Mouse (Mus musculus): Measurements from ENCODE around the gene Chrna9. TPM values are rescaled to one million over a fixed set of nuclear protein-coding genes. Genes with fewer than 3 reads are reported as not detected.
A peak's percentile ranks its signal among the peaks of the same experiment; 100 is the strongest.

Gene Chrna9
- polyA plus RNA-seq, 1 experiment from 2014 or later, result not detected

- DNase-seq, result no peak
- 59% methylated on average over 2 of the region's 2 CpGs for WGBS (ENCODE audit: insufficient replicate concordance)
- Histone ChIP-seq H3K27me3 (ENCODE audit: insufficient read depth, low read length) (no peaks in the 10 kb centered on the region), H3K4me3 (ENCODE audit: low read depth, low read length) (no peak overlapping the region), H3K36me3 (replicated peaks; ENCODE audit: insufficient read depth, low read length) (no peaks in the 10 kb centered on the region), H3K27ac (ENCODE audit: low read depth) (no peak overlapping the region), H3K9me3 (ENCODE audit: low read length) (no peaks in the 10 kb centered on the region), H3K9ac (replicated peaks) (no peak overlapping the region), H3K4me1 (ENCODE audit: insufficient read depth) (no peaks in the 10 kb centered on the region), H3K4me2 (ENCODE audit: low read depth, low read length) (no peak overlapping the region)
- no peak for ATAC-seq
- TF ChIP-seq EP300 (IDR thresholded peaks at IDR 0.05; ENCODE audit: low read depth) (no peak), CTCF (IDR thresholded peaks at IDR 0.05; ENCODE audit: low read depth) (no peak)
Measured at GRCm38 (mm10) chr5:65933764-65934163, 957 bp upstream of the Chrna9 start.

GRCm38 (mm10) chr5:65937011-65937726, 2.4 kb downstream of the Chrna9 start:
- DNase-seq, result no peak
- no peak for TF ChIP-seq CTCF (IDR thresholded peaks at IDR 0.05; ENCODE audit: low read depth)
- no peak for TF ChIP-seq EP300 (IDR thresholded peaks at IDR 0.05; ENCODE audit: low read depth)
- Histone ChIP-seq H3K27ac (ENCODE audit: low read depth) (no peak overlapping the region), H3K9me3 (ENCODE audit: low read length) (no peaks in the 10 kb centered on the region), H3K27me3 (ENCODE audit: insufficient read depth, low read length) (no peaks in the 10 kb centered on the region), H3K9ac (replicated peaks) (no peak overlapping the region), H3K4me3 (ENCODE audit: low read depth, low read length) (no peak overlapping the region), H3K4me1 (ENCODE audit: insufficient read depth) (no peaks in the 10 kb centered on the region), H3K36me3 (replicated peaks; ENCODE audit: insufficient read depth, low read length) (no peaks in the 10 kb centered on the region), H3K4me2 (ENCODE audit: low read depth, low read length) (no peak overlapping the region; the same call in 1 of the 2 replicates)
- ATAC-seq, result no peak
- 43% methylated on average over 11 of the region's 11 CpGs for WGBS (ENCODE audit: insufficient replicate concordance)

DNA sequence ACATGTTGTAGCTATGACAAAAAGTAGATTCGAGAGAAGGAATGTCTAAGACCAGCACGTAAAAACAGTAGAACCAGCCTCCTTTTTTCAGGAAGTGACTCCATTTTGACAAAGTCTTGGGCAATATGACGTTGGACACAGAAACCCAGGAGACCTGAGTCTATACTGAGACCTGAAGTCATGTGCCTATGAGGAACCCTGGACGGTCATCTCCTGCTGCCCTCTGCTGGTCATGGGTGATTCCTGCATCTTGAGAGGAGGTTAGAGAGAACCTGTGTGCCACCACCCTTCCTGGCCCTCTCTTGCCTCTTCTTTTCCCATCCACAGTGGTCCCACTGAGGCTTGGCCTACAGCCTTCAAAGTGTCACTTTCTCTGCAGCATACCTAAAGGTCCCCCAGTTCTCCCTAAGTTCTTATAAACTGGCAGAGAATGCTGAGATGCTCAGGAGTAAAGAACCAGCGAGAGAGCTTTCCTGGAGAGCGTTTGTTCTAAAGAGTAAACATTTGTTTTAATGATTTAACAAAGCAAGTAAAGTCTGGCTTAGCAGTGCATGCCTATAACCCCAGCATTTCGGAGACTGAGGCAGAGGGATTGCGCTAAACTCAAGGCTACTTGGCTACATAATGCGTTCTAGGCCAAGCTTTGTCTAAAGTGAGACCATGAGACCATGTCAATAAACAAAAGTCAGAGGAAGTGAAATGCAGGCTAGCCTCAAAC, 3.4 kb downstream of the Chrna9 start:
- Histone ChIP-seq H3K4me2 (ENCODE audit: low read depth, low read length) (no peak overlapping the region), H3K36me3 (replicated peaks; ENCODE audit: insufficient read depth, low read length) (no peaks in the 10 kb centered on the region)

GRCm38 (mm10) chr5:65941145-65941544, 6.4 kb downstream of the Chrna9 start:
- no peaks in the 10 kb centered on the region for H3K27me3 ChIP-seq (ENCODE audit: insufficient read depth, low read length)
- H3K9me3 ChIP-seq (ENCODE audit: low read length), result no peaks in the 10 kb centered on the region
- H3K9ac ChIP-seq (replicated peaks), result no peak overlapping the region
- no peak overlapping the region for H3K27ac ChIP-seq (ENCODE audit: low read depth)
- no peak overlapping the region for H3K4me3 ChIP-seq (ENCODE audit: low read depth, low read length)
- H3K4me1 ChIP-seq (ENCODE audit: insufficient read depth), result no peaks in the 10 kb centered on the region
- WGBS (ENCODE audit: insufficient replicate concordance), result 59% methylated on average over 4 of the region's 4 CpGs
- no peak overlapping the region for H3K4me2 ChIP-seq (ENCODE audit: low read depth, low read length)
- H3K36me3 ChIP-seq (replicated peaks; ENCODE audit: insufficient read depth, low read length), result no peaks in the 10 kb centered on the region
- no peak for TF ChIP-seq EP300 (IDR thresholded peaks at IDR 0.05; ENCODE audit: low read depth)
- TF ChIP-seq CTCF (IDR thresholded peaks at IDR 0.05; ENCODE audit: low read depth), result no peak
- ATAC-seq (no peak), DNase-seq (no peak)

More for the DNA sequence above, 3.4 kb downstream of the Chrna9 start:
- TF ChIP-seq CTCF (IDR thresholded peaks at IDR 0.05; ENCODE audit: low read depth) (peak; percentile 96), EP300 (IDR thresholded peaks at IDR 0.05; ENCODE audit: low read depth) (no peak)
- no peaks in the 10 kb centered on the region for H3K4me1 ChIP-seq (ENCODE audit: insufficient read depth)
- no peak overlapping the region for H3K27ac ChIP-seq (ENCODE audit: low read depth)
- H3K27me3 ChIP-seq (ENCODE audit: insufficient read depth, low read length), result no peaks in the 10 kb centered on the region
- DNase-seq (peak; percentile 87), ATAC-seq (peak; percentile 91)
- no peak overlapping the region for H3K9ac ChIP-seq (replicated peaks)
- H3K9me3 ChIP-seq (ENCODE audit: low read length), result no peaks in the 10 kb centered on the region
- WGBS (ENCODE audit: insufficient replicate concordance), result 42% methylated on average over 9 of the region's 9 CpGs
- H3K4me3 ChIP-seq (ENCODE audit: low read depth, low read length), result no peak overlapping the region

GRCm38 (mm10) chr5:65949822-65950221, 15.1 kb downstream of the Chrna9 start:
- DNase-seq, result no peak
- H3K36me3 ChIP-seq (replicated peaks; ENCODE audit: insufficient read depth, low read length), result no peaks in the 10 kb centered on the region

DNA sequence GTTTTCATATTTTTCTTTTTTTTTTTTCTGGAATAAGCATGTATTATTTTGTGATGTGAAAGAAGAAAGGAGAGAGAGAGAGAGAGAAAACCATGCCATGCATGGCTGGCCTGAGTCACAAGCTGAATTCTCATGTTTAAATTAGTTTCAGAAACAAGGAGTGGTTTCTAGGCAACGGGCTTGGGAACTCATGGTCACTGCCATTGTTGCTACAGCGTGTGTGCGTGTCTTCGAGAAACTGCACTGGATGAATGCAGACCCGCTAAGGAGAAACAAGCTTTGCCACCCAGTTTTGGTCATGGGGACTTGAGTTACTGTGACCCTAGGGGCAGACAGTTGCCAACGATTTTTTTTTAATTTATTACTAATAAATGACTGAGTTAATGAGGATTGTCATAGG, 15.5 kb downstream of the Chrna9 start:
- WGBS (ENCODE audit: insufficient replicate concordance), result 73% methylated on average over 6 of the region's 6 CpGs
- H3K9me3 ChIP-seq (ENCODE audit: low read length), result no peaks in the 10 kb centered on the region
- H3K4me2 ChIP-seq (ENCODE audit: low read depth, low read length), result no peak overlapping the region
- DNase-seq (no peak), ATAC-seq (no peak)
- H3K4me3 ChIP-seq (ENCODE audit: low read depth, low read length), result no peak overlapping the region
- peaks cover under 1% of the 10 kb centered on the region; the same call in 1 of the 2 replicates for H3K4me1 ChIP-seq (ENCODE audit: insufficient read depth)
- no peak for TF ChIP-seq EP300 (IDR thresholded peaks at IDR 0.05; ENCODE audit: low read depth)
- no peak for TF ChIP-seq CTCF (IDR thresholded peaks at IDR 0.05; ENCODE audit: low read depth)
- no peaks in the 10 kb centered on the region for H3K36me3 ChIP-seq (replicated peaks; ENCODE audit: insufficient read depth, low read length)
- no peaks in the 10 kb centered on the region for H3K27me3 ChIP-seq (ENCODE audit: insufficient read depth, low read length)
- no peak overlapping the region for H3K27ac ChIP-seq (ENCODE audit: low read depth)
- H3K9ac ChIP-seq (replicated peaks), result no peak overlapping the region

More at GRCm38 (mm10) chr5:65949822-65950221, 15.1 kb downstream of the Chrna9 start:
- 81% methylated on average over 3 of the region's 3 CpGs for WGBS (ENCODE audit: insufficient replicate concordance)
- no peak for ATAC-seq
- Histone ChIP-seq H3K9me3 (ENCODE audit: low read length) (no peaks in the 10 kb centered on the region), H3K27me3 (ENCODE audit: insufficient read depth, low read length) (no peaks in the 10 kb centered on the region), H3K27ac (ENCODE audit: low read depth) (no peak overlapping the region), H3K4me1 (ENCODE audit: insufficient read depth) (no peaks in the 10 kb centered on the region), H3K4me3 (ENCODE audit: low read depth, low read length) (no peak overlapping the region), H3K9ac (replicated peaks) (no peak overlapping the region), H3K4me2 (ENCODE audit: low read depth, low read length) (no peak overlapping the region)
- TF ChIP-seq CTCF (IDR thresholded peaks at IDR 0.05; ENCODE audit: low read depth) (no peak), EP300 (IDR thresholded peaks at IDR 0.05; ENCODE audit: low read depth) (no peak)

All from liver, postnatal 0 days (tissue).